Mouse (Mus musculus) lung, postnatal 25 days (tissue): Measurements from ENCODE around the gene Ptch1.

Experiments
- DNase-seq: peaks from one replicate; pipeline ENCODE4 v3.0.0; 2022; ENCODE audit warnings: low spot score

Ptch1 gene

DNA sequence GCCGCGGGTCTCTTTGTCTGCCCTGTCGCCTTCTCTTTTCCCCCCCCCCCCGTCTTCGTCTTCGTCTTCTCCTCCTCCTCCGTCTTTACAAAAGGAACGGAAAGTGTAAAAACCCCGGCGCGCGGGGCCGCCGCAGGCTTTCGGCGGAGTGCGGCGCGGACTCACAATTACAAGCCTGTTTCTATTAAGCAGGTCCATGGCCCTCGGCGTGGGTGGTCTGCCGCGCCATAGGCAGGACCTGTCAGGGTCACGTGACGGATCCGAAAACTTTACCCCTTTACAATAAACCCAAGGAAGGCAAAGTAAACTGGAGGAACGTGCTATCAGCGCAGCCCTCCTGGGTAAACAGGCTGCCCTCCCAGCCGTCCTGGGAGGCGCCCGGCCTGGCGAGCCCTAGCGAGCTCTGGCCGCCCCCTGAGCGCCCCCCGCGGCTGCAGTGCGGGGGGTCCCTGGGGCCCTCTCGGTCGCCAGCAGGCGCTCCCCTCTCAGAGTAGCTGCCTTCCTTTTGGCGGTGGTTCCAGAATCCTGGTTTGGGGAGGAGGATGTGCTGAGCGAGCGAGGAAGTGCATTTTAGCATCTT, at the start of gene Ptch1:
Gene Ptch1, minus strand, starts transcription at position 343 of the 580 bp plus-strand sequence.
- no peak for DNase-seq

DNA sequence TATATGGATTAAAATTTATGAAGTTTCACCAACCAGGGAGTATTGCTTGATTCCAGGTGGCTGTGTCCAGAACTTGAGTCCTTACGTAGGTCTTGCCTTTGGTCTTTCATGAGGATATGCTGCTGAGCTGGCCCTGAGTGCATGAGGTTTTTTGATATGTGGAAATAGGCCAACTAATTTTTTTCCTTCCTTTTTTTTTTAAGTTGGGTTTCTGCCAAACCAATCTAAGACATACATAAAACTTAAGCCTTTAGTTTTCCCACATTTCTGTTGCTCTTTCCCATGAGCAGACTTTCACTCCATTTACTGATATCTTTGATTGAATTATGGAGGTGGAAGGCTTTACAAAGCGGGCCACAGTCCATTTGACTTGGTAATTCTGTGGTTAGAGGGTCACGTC, 47.9 kb upstream of the Ptch1 start:
- DNase-seq: no peak

DNA sequence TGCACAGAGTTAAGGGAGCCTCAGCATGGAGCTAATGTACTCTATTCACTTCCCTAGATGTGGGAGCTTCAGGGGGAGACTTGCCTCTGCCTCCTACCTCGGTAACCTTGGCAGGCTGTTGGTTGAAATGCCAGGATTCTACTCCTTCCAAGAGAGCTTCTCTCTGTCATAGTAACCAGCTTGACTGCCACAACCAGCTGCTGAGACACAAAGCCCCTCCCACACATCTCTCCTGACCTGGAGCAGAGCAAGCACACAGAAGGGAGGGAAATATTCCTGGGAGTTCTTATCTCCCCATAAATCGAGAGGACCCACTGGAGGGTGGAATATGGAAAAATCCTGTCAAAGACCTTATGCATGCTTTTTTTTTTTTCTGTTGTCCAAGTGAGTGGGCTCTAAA, 39.8 kb upstream of the Ptch1 start:
- DNase-seq: no peak

DNA sequence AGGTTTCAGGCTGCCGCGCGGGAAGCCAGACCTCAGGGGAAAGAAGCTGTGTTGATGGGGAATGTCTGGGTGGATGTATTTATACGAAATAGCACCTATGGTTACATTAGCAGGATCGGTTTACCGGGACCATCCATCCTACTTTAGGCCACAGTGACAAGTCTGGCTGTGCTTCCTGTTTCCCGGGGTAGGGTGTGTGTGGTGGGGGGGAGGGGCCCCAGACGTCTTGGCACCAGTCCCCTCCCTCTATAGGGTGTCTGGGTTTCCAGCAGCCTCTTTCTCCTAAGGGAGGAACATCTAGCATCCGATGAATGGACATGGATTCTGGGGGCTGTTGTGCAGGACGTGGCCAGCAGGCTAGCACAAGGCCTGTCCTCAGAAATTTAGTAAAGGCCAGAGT, 36.3 kb upstream of the Ptch1 start:
- no peak for DNase-seq

DNA sequence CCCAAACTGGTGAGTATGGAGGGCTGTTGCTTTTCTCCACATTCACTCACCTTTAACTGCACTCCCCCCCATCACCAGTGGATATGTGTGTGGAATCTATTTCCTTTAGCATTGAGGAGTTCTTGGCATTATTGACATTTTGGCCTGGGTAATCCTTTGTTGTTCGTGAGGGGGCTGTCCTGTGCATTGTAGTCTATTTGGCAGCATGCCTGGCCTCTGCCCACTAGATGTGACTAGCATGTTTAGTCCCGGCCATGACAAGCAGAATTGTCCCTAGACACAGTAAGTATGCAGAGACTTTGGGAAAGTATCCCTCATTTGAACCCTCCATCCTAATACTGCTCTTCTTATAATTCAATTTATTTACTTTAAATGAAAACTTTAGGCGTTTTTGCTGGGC, 24.2 kb upstream of the Ptch1 start:
- no peak for DNase-seq

DNA sequence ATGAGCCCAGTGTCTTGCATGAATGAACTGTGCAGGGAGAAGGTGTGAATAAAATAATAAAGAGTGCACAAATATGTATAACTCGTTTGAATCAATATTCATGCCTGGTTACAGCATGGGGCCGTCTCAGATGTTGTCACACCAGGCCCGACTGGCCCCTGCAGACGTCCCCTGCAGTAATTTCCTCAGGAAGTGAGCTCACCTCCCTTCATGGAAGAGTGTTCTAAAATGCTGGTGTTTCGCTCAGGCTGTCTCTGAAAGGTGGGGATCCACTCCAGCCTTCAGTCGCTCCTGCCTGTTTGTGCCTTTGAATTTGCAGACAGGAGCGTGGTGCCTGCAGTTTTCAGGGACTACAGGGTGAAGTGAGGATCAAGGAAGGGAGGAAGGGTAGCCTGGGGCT, 22.5 kb upstream of the Ptch1 start:
- no peak for DNase-seq

DNA sequence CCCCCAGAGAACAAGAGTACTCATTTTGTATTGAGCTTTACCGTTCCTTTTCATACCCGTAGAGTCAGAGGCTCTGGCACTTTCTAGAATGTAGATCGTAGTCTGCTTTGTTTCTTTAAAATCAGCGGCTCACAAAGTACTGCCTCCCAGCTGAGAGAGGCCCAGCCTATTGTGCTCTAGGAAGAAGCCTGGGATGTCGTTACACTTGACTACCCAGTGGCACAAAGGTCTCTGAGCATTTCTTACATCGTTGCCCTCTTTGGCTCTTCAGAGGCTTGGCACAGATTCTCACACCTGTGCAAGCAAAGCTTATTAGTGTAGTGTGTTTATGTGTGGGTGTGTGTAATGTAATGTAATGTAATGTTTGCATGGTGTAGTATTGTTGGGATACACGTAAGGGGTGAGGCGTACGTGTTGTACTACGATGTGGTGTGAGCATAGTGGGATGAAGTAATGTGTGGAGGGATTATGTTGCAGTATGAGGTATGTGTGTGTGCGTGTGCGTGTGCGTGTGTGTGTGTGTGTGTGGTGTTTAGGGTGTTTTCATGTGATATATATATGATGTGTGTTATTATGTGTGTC, 20.2 kb upstream of the Ptch1 start:
- DNase-seq: no peak

DNA sequence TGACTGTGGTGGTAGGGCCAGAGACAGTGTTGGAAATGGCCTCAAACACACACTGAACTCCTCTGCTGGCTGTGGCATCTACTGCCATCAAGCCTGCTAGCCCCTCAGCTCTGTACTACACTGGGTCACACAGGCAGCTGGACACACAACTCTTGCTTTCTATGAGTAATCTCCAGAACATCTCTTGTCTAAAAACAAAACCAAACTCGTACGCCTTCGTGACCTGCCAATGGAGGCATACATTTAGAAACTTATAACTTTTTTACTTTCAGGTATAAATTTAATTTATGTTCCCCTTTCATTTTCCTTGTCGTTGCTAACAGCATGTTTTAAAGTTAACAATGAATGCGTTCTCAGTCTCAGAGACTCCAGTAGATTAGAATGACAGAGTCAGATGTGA, 19.4 kb upstream of the Ptch1 start:
- DNase-seq: no peak

DNA sequence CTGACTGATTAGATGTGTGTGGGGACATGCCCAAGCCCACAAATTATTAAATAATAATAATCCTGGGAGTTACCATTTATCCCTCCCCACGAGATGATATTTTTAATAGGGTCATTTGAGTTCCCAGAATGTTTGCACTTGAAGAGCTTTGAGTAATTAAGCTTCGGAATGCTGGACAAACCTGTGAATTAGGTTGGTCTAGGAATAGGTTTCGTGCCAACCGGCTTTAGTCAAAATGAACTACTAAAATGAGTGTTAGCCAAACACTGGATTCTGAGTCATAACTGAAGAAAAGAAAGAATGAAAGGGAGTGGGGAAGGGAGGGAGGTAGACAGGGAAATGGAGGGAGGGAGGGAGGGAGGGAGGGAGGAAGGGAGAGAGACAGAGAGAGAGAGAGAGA, 1.2 kb upstream of the Ptch1 start:
- no peak for DNase-seq

DNA sequence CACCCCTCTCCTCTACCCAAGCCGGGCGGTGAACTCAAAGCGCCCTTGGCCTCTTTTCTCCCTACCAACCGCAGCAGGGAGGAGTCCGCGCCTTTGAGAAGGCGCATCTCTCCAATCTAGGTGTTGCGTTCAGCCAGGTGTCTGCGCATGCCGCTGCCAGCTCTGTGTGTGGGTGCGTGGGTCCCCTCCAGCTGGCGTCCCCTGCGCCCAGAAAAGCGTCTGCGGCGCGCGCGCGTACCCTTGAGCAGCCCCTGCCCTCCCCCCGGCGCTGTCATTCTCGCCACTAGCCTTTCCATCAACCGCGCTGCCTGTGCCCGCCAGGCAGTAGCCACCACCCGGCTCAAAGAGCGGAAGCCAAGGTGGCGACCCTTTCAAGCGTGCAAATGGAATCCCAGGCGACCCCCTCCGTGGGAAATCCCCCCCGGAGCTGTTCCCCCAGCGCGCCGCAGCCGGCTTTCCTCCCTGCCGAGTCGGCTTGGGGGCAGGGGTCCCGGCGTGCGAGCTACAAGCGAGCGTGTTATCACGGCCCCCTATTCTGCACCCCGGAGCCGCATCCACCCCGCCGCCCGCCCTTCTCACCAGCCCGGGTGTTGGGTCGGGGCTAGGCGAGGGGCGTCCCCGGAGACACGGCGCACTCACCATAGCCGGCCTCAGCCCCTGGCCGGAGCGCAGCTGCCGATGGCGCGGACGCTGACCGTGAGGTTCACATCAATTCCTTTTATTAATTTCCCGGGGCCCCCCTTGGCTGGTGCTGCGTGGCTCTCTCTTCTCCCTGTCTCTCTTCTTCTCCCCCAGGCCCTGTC, 744 bp downstream of the Ptch1 start:
- no peak for DNase-seq

DNA sequence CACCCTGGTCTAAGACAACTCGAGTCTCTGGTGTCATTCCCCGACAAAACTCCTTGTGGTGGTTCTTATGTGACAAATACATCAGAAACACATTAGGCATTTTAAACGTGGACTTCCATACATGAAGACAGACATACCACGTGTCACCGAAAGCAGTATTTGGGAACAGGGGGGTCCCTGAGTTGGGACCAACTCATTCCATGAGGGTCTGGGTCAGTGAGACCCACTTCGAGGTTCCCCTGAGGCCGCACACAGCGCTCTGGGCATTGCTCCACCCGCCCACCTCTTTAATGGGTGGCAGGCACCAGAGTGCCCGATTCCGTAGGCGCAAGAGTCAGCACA, 1.3 kb downstream of the Ptch1 start:
- DNase-seq: no peak

DNA sequence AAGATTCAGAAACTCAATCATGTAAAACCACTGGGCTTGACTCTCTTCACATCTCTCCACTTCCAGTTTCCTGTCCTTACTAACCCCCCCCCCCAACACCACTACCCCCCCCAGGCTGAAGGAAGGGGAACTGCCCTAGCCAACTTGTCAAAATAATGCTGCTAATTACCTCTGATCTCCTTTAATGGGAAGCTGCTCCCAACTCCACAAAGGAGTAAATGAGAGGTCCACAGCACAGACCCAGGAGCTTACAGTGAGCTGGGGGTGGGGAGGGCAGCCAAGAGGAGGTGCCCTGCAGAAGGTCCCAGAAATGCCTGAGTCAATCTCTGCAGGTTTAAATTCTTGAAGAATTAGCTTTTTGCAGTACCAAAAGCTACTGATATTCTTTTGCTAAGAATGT, 2.9 kb downstream of the Ptch1 start:
- DNase-seq: no peak

DNA sequence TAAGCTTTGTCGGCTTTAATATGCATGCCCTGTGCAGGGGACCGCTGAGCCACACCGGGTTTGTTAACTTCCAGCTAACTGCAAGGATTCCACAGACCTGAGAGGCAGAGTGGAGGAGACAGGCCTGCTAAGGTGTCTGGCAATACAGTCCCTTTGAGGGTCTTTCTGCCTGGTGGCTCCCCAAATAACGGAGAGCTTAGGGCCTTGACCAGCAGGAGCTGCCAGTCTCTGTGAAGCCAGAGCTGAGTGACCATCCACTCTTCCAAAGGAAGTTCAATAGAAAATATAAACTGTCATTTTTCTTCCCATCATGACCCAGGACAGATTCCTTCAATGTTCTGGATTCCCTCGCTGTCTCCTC, 4.0 kb downstream of the Ptch1 start:
- no peak for DNase-seq

DNA sequence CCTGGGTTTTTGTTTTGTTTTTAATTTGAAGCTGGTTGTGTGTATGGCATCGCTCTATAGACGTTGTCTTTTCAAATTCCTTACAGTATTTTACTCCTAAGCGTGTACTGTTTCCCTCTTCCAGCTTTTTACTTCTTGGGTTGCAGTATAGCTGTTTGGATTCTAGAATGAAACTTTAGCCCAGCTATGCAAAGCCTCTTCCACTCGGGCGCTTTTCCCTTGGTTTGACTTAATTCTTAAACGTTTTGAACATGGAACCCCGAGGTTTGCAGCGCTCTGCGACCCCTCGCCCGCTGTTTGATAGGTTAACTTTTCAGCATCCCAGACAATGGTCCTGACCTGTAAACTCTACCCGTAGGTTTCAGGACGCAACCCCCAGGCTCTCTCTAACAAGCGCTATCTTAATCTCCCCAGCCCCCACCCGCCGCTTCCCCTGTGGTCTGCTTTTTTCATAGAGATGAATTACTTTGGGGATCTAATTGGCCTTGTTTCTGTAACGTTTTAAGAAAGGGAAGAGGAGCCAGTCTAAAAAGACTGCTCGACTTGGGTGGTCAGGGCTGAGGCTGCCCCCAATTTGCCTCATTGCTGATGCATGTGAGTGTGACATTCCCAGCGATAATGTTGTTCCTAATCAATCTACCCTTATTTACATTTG, 4.5 kb downstream of the Ptch1 start:
- no peak for DNase-seq

DNA sequence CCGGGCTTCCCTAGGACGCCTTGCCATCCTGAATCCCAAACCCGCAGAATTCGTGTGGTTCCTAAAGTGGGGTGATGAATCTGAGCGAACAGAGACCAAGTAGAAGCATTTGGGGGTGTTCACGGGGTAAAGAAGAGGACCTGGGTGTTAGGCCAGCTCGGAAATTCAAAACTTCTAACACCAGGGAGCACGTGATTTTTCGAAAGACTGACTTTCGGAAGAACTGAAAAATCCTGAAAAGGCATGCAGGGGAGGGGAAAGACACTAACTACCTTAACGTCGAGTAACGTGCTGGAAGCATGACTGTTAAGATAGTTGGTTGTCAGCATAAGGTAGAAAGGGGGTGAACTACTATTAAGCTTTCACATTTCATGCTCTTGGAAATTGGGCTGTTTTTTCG, 5.1 kb downstream of the Ptch1 start:
- no peak for DNase-seq

DNA sequence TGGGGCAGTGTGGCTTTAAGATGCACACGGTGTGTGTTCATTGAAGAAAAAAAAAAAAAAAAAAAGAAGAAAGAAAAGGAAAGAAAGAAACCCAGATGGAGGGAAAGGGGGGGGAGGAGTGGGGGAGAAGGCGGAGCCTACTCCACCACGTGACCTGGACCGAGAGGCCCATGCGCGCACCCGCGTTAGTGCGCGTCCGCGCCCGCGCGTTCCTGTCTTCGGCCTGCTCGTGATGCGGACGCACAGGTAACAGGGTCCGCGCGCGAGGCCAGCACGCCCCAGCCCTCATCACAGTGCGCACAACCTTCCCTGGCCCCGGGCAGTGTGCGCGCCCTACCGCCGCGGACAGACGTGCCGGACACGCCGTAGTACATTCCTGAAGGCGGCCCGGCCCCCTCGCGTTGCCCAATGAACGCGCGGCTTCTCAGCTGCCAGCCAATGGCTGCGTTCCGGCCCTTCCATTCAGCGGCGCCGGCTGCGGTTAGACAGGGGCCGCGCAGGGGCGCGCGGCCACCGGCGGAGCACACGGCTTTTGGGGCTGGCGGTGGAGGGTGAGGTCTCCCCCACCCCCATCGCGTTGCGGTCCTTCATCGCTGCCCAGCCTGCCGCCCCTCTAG, 5.6 kb downstream of the Ptch1 start:
- peak; percentile 96 for DNase-seq

DNA sequence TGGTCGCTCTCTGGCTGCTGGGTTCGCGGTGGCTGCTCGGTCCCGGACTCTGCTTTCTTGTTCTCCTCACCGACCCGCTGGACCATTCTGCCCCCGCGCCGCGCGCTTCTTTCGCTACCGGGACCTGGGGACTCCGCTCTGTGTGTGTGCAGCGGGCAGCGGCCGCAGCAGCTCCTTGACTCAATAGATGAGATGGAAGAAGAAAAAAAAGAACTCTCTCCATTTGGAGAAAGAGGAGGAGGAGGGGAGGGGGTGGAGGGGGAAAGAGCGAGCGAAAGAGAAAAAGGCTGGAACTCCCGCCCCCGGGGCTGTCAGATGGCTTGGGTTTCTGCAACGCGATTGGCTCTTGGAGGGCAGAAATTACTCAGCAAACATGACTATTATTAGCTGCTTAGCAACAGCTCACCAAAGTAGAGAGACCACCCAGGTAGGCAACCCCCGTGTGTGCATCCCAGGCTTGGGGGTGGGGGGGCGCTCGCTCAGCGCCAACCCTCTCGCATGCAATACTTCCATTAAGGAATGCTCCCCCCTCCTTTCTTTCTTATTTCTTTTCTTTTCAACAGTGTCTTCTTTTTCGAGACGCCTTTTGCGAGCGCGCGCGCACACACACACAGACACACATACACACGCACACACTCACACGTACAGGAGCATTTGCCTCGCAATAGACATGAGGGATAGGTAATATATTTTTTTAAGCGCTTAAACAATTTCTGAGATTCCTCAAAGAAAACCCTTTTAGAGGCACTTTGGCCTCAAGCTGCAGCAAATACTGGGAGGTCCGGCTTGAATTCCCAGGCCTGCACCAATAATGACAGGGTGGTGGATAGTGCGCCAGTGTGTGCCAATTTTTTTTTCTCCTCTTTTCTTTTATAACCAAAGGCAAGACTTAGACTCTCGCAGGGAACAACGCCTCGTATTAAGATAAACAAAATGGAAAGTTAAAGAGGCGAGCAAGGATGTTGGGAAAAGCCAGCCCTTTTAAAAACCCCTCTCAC, 7.1 kb downstream of the Ptch1 start:
- DNase-seq: peak; percentile 87

DNA sequence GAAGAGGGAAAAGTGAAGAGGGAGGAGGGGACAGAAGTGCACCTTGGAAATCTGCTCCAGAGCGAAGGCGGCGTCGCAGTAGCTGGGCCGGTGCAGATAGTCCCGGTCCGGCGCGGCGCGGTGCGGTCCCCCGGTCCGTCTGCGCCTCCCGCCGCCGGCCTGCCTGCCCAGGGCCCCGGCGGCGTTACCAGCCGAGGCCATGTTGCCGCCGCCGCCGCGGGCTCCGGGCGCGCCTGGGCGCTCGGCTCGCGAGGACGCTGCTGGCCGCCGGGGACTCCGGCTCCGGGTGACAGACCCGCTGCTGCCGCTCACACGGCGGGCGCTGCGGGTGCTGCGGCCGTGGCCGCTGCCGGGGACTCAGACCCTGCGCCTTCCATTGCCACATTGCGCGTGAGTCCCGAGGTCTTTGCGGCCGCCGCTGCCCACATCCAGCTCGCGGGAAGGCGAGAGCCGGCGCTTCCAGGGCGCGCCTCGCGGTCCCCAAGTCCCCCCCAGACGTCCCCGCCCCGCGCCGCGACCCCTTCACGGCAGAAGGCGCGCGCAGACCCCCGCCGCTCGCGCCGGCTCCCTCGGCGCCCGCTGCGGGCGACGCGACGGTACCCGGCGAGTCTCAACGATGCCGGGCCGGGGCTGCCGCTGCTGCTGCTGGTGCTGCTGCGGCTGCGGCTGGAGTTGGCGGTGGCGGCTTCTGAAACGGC, 7.9 kb downstream of the Ptch1 start:
- no peak for DNase-seq

DNA sequence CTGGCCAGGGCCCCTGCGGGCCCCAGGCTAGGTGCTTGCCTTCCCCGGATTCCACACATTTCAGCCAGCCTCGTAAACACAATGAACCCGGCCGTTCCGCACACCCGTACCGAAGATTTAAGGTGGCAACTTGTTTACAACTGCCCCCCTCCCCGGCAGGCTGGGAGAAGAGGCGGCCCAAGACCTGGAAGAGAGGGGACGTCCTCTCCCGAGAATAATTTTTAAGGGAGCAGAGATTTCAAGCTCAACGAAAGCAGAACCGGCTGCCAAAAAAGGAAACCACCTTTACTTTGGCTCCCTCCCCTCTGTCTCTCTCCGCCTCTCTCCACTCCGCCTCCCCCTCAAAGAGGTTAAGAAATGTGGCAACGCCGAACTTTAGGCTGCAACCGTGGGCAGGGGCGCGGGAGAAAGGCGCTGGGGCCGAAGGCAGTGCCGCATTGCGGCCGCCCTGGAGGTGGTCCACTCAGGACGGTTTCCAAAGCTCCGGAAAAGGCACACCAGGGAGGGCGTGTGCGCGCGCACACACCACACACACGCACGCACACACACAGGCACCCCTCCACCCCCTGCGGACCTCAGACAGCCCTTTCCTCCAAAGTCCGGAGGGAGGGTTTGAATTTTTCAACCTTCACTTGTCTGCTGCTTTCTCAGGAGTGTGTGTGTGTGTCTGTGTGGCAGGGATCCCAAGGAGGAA, 8.6 kb downstream of the Ptch1 start:
- DNase-seq: peak; percentile 86
